Mouse (Mus musculus): ENCODE data around the gene Gm49387. TPM values are rescaled to one million over a fixed set of nuclear protein-coding genes. Genes with fewer than 3 reads are reported as not detected.

Gene Gm49387
- total and polyA plus RNA-seq, 2 experiments from 2014 or later = not detected

DNA sequence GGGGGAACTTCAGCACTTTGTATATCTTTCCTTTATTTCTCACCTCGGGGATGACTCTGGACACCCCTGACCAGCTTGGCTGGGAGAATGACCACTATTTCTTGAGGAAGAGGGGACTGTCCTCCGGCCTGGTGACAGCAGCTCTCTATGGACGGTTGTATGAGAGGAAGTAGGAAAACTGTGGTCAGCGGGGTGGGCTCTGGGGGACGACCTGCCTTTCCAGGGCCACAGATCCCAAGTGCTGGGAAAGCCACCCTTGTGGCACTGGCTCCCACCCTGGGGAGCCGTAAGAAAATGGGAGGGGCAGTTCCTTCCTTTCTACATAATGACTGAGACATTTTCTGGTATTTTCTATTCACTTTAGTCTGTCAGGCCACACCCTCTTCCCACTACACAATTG, 27.1 kb upstream of the Gm49387 start:
- Histone ChIP-seq H3K27me3 (ENCODE audit: insufficient read depth, low read length) (no peaks in the 10 kb centered on the region), H3K9ac (replicated peaks; ENCODE audit: low read length, poor library complexity, severe bottlenecking) (no peak overlapping the region), H3K4me1 (ENCODE audit: insufficient read depth, low read length) (peaks cover 2% of the 10 kb centered on the region; the same call in 1 of the 2 replicates), H3K9me3 (ENCODE audit: low read length) (no peaks in the 10 kb centered on the region), H3K27ac (ENCODE audit: low read depth, low read length) (no peak overlapping the region), H3K36me3 (ENCODE audit: insufficient read depth, low read length) (0 out of 2 replicates have a peak, but pooled peaks cover 5% of the 10 kb centered on the region), H3K4me3 (ENCODE audit: low read depth, low read length) (no peak overlapping the region), H3K4me2 (ENCODE audit: low read depth, low read length, poor library complexity, severe bottlenecking) (no peak overlapping the region)
- WGBS = 90% methylated on average over 6 of the region's 6 CpGs
- TF ChIP-seq CTCF (IDR thresholded peaks at IDR 0.05) = no peak
- ATAC-seq (ENCODE audit: low FRiP score) = no peak
- DNase-seq (ENCODE audit: low spot score) = no peak

- no peak overlapping the region for H3K9ac ChIP-seq (replicated peaks; ENCODE audit: low read length, poor library complexity, severe bottlenecking)
- no peaks in the 10 kb centered on the region for H3K9me3 ChIP-seq (ENCODE audit: low read length)
- TF ChIP-seq CTCF (IDR thresholded peaks at IDR 0.05) = no peak
- H3K4me1 ChIP-seq (ENCODE audit: insufficient read depth, low read length) = peaks cover 4% of the 10 kb centered on the region; the same call in 1 of the 2 replicates
- H3K4me2 ChIP-seq (ENCODE audit: low read depth, low read length, poor library complexity, severe bottlenecking) = no peak overlapping the region
- ATAC-seq (ENCODE audit: low FRiP score) (no peak), DNase-seq (ENCODE audit: low spot score) (no peak)
- no peak overlapping the region for H3K27ac ChIP-seq (ENCODE audit: low read depth, low read length)
- 95% methylated on average over 28 of the region's 28 CpGs for WGBS
- 0 out of 2 replicates have a peak, but pooled peaks cover 5% of the 10 kb centered on the region for H3K36me3 ChIP-seq (ENCODE audit: insufficient read depth, low read length)
- no peaks in the 10 kb centered on the region for H3K27me3 ChIP-seq (ENCODE audit: insufficient read depth, low read length)
- H3K4me3 ChIP-seq (ENCODE audit: low read depth, low read length) = no peak overlapping the region
Measured at GRCm38 (mm10) chr14:31666931-31667705, 26.4 kb upstream of the Gm49387 start.

DNA sequence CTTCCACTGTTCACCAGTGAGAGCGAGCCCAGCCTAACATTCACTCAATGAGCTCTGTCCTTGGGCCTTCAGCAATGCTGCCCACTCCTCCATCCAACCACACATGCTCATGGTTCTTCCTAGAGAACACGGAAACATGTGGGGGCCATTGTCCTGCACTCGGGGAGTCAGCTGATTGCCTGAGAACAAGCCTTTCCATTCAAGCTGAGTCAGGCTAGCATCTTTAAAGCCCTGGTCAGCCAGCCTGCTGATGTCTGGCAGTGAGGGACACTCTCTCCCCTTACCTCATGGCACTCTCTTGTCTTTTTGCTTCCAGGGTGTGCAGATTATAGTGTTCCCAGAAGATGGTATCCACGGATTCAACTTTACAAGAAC, 24.9 kb upstream of the Gm49387 start:
- DNase-seq (ENCODE audit: low spot score) (no peak), ATAC-seq (ENCODE audit: low FRiP score) (no peak)
- H3K27me3 ChIP-seq (ENCODE audit: insufficient read depth, low read length) = no peaks in the 10 kb centered on the region
- WGBS = 82% methylated on average over 4 of the region's 4 CpGs
- no peak overlapping the region for H3K9ac ChIP-seq (replicated peaks; ENCODE audit: low read length, poor library complexity, severe bottlenecking)
- 0 out of 2 replicates have a peak, but pooled peaks cover 5% of the 10 kb centered on the region for H3K36me3 ChIP-seq (ENCODE audit: insufficient read depth, low read length)
- no peak overlapping the region for H3K27ac ChIP-seq (ENCODE audit: low read depth, low read length)
- peaks cover 4% of the 10 kb centered on the region; the same call in 1 of the 2 replicates for H3K4me1 ChIP-seq (ENCODE audit: insufficient read depth, low read length)
- H3K4me2 ChIP-seq (ENCODE audit: low read depth, low read length, poor library complexity, severe bottlenecking) = no peak overlapping the region
- TF ChIP-seq CTCF (IDR thresholded peaks at IDR 0.05) = no peak
- H3K9me3 ChIP-seq (ENCODE audit: low read length) = no peaks in the 10 kb centered on the region
- no peak overlapping the region for H3K4me3 ChIP-seq (ENCODE audit: low read depth, low read length)

GRCm38 (mm10) chr14:31664903-31665565, 24.4 kb upstream of the Gm49387 start:
- Histone ChIP-seq H3K4me1 (ENCODE audit: insufficient read depth, low read length) (peaks cover 4% of the 10 kb centered on the region; the same call in 1 of the 2 replicates), H3K9ac (replicated peaks; ENCODE audit: low read length, poor library complexity, severe bottlenecking) (no peak overlapping the region), H3K4me2 (ENCODE audit: low read depth, low read length, poor library complexity, severe bottlenecking) (no peak overlapping the region), H3K9me3 (ENCODE audit: low read length) (no peaks in the 10 kb centered on the region), H3K4me3 (ENCODE audit: low read depth, low read length) (no peak overlapping the region), H3K27ac (ENCODE audit: low read depth, low read length) (peak overlapping the region; percentile 47; the same call in 1 of the 2 replicates), H3K27me3 (ENCODE audit: insufficient read depth, low read length) (no peaks in the 10 kb centered on the region), H3K36me3 (ENCODE audit: insufficient read depth, low read length) (0 out of 2 replicates have a peak, but pooled peaks cover 5% of the 10 kb centered on the region)
- WGBS = 70% methylated on average over 12 of the region's 12 CpGs
- no peak for DNase-seq (ENCODE audit: low spot score)
- no peak for ATAC-seq (ENCODE audit: low FRiP score)
- no peak for TF ChIP-seq CTCF (IDR thresholded peaks at IDR 0.05)

DNA sequence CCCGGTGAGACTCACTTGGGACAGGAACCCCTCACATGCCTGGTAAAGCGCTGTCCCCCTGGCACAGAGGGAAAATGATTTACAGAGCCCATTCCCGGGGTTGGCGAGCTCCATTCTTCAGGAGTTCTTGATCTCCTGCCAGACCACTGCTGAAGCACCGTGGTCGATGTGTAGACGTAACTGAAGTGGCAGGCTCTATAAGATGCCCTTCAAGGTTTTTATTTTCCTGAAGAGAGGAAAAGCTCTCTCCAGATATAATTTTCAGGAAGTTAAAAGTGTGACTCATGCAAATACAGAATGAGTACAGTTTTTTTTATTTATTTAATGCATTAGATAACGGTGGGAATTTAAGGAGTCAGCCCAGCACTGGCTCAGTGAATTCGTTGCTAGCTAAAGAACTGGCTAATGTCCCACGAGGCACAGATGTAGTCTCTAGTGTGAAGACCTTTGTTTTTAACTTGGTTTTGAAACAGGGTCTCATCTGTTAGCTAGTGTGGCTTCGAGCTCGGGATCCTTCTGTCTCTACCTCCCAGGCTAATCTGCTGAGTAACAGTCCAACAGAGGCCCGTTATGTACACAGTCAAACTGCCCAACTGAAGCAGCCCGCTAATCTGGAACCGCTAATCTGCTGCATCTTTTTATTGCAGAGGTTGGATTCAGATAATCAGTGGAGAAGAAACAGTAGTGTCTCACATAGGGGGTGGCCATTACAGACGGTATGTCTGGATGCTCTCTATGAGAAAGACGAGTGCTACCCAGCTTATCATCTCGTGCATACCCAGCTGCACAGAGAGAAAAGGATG, 23.6 kb upstream of the Gm49387 start:
- Histone ChIP-seq H3K9ac (replicated peaks; ENCODE audit: low read length, poor library complexity, severe bottlenecking) (no peak overlapping the region), H3K4me2 (ENCODE audit: low read depth, low read length, poor library complexity, severe bottlenecking) (no peak overlapping the region), H3K36me3 (ENCODE audit: insufficient read depth, low read length) (0 out of 2 replicates have a peak, but pooled peaks cover 5% of the 10 kb centered on the region), H3K9me3 (ENCODE audit: low read length) (no peaks in the 10 kb centered on the region), H3K4me3 (ENCODE audit: low read depth, low read length) (no peak overlapping the region), H3K27me3 (ENCODE audit: insufficient read depth, low read length) (no peaks in the 10 kb centered on the region), H3K4me1 (ENCODE audit: insufficient read depth, low read length) (peaks cover 4% of the 10 kb centered on the region; the same call in 1 of the 2 replicates), H3K27ac (ENCODE audit: low read depth, low read length) (peak overlapping the region; percentile 47; the same call in 1 of the 2 replicates)
- TF ChIP-seq CTCF (IDR thresholded peaks at IDR 0.05) = no peak
- ATAC-seq (ENCODE audit: low FRiP score) (no peak), DNase-seq (ENCODE audit: low spot score) (peak; percentile 49)
- 47% methylated on average over 18 of the region's 18 CpGs for WGBS

Data from midbrain, postnatal 0 days (tissue).